13 mouse cellular contexts compared by ENCODE assay signal in the genomic region with DNA sequence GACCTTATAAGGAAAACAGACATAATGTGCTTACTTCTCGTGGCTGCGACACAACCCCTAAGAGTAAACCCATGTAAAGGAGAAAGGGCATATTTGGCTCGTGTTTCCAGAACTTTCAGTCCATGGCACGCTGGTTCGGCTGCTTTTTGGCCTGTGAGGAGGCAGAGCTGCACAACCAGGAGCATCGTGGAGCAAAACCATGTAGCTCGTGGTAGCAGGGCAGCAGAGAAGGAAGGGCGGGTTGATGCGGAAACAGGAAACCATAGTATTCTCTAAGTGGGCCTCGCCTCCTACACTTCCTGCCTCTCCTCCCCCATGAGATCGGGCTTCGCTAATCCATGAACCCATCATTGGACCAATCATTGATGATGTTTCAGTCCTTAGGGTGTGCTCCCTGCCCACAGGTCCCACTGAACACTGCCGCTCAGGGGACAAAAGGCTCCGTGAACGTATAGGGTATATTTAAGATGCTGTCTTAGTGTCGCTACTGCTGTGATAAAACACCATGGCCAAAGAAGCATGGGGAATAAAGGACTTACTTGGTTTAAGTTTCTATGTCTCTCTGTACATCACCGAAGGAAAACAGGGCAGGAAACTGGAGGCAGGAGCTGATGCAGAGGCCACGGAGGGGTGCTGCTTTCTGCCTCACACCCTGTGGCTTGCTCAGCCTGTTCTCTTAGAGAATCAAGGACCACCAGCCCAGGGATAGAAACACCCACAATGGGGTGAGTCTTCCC. TPM values are rescaled to one million over a fixed set of nuclear protein-coding genes. Genes with fewer than 3 reads are reported as not detected.
DNase-seq lines count a peak whose midpoint lies in the region; ATAC-seq lines count a peak whose summit lies in the region.
"Had no signal": no experiment of that assay in that cellular context is flagged by ENCODE, and none has a peak within 500 bp of the region (broad histone marks: within the 10 kb centered on the region; RNA-seq: fewer than 3 reads in every experiment).

No protein-coding gene starts in this region.

- 0 out of 2 replicates have a peak, but pooled peaks have one; percentile 15 for ATAC-seq in common myeloid progenitor, adult 5-6 weeks (replicated peaks; ENCODE audit: low read depth, poor library complexity, severe bottlenecking)
- ATAC-seq: forebrain, embryonic 13.5 days; intestine, embryonic 16.5 days had no signal

- DNase-seq in 3T3-L1 (ENCODE audit: low read depth, low spot score): peak; percentile 94
- DNase-seq in CD4-positive helper T cell, adult 2 months (ENCODE audit: low read depth, low spot score): peak; percentile 71
- DNase-seq in spleen, postnatal 36 days (ENCODE audit: low spot score in 2 of 2): peak; percentile 59 to 66
- DNase-seq in cerebellum, postnatal 10 days: no peak
- DNase-seq in kidney, postnatal 10 days: no peak
- no peak for DNase-seq in cerebellum, postnatal 25 days
- DNase-seq: cerebellum, adult 9-10 months; gastrocnemius, adult 2 months; heart, postnatal 36 days; kidney, postnatal 36 days had no signal

RNA-seq across cellular contexts. Expression of a gene that starts 18.4 kb away (rescaled TPM):
- total RNA-seq in common myeloid progenitor, adult 5-6 weeks (2017): 152 and 168 TPM in 2 replicates

Comparison
In these comparisons a context has a peak if more than half of its experiments do, and no peak if none do; other contexts are left out.
1. DNase-seq: peak in 3T3-L1 (single experiment), CD4-positive helper T cell, adult 2 months (single experiment) and spleen, postnatal 36 days (2 of 2); none in cerebellum, postnatal 10 days (0 of 2), kidney, postnatal 10 days (single experiment) and cerebellum, postnatal 25 days (0 of 2).